Mouse (Mus musculus) megakaryocyte-erythroid progenitor cell, adult 5-6 weeks (primary cell): Measurements from ENCODE around the gene Pdzd3. TPM values are rescaled to one million over a fixed set of nuclear protein-coding genes. Genes with fewer than 3 reads are reported as not detected.

Experiments used
- ATAC-seq: replicated peaks from 2 replicates; pipeline ENCODE4 v1.8.0; 2016; ENCODE audit warnings: mild to moderate bottlenecking, inconsistent platforms; ENCODE audit not compliant: severe bottlenecking, poor library complexity, low FRiP score, low TSS enrichment
- total RNA-seq, 2 experiments: library from RNA; stranded (forward) in 1 of 2; stranded (reverse) in 1 of 2; fragments of 200-1000, 215-1000 nt in 1 of 2; fragments of >200 nt in 1 of 2; fragmentation: Nextera tagmentation in 1 of 2; gene quantifications; 2 replicates each; pipeline ENCODE4 v1.2.3; 2014 to 2017

Pdzd3 gene
- total RNA-seq, 2 experiments from 2014 or later: not detected

DNA sequence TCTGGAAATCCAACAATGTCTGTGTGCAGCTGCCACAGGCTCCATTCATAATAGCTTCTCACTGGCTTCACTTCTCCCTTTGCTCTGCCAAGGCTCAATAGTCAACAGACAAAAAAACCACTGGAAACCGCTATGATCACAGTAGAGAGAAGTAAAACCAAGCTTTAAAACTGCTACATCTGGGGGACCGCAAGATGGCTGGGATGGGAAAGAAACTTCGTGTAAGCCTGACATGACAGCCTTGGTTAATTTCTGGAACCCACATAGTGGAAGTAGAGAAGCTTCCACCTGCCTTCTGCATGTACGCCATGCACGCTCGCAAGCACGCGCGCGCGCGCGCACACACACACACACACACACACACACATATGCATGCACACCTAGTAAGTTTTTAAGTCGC, 37.7 kb downstream of the Pdzd3 start:
- ATAC-seq: no peak

DNA sequence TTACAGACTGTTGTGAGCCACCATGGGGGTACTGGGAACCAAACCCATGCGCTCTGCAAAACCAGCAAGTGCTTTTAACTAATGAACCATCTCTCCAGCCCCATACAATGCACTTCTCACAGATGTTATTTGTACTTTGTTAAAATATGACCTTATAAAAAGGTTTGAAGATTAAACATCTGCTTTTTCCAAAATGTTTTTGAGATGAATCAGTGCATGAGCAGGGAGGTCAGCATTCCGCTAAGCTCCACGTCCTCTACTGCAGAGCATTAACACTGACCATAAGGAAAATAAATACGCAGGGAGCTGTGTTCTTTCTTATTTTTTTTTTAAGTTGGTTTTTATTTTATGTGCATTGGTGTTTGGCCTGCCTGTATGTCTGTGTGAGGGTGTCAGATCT, 38.9 kb downstream of the Pdzd3 start:
- ATAC-seq: no peak

DNA sequence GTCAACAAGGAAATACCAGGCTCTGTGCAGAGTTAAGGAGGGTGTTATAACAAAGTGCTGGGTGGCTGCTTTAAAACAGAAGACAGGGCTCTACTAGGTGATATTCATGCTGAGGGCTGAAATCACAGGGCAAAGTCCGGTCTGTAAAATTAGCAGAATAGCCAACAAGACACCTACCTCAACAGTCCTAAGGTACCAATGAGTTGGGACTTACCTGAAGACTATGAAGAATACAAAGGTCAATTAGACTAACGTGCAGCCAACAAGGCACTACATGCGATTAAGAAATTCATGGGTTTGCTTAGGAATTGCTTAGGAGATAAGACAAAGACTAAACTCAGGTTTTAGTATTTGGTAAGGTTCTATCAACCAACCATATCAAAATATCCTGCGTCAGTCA, 41.9 kb downstream of the Pdzd3 start:
- ATAC-seq: no peak

DNA sequence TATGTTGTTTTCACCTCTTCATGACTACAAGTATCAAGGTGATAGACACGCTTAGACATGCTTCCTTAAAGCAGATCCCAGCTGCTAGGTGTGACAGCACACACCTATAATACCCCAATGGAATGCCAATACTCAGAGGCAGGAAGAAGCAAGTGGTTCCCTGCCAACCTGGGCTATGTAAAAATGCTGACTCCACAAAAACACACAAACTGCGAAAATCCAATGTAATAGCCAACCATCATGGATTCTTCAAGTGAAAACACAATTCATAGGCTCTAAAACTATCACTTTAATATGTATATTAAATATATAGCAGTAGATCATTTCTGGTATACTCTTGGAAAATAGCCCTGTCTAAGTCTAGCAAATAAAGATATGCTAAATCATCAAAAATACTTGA, 43.4 kb downstream of the Pdzd3 start:
- ATAC-seq: no peak

DNA sequence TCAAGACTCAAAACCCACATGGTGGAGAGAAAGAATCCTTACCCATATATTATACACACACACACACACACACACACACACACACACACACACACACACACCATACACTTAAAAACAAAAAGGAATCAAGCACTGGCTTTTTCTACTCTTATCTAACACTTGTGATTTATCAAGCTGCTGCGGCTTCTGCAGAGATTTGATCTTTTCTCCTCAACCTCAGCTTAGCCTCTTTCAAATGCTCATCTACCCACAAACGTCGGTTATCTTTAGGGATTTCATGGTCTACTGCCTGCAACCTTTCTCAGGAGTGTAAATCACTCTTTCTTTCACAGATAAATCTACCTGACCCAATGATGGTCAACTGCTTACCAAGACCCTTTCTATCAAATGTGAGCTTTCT, 50.8 kb downstream of the Pdzd3 start:
- no peak for ATAC-seq

DNA sequence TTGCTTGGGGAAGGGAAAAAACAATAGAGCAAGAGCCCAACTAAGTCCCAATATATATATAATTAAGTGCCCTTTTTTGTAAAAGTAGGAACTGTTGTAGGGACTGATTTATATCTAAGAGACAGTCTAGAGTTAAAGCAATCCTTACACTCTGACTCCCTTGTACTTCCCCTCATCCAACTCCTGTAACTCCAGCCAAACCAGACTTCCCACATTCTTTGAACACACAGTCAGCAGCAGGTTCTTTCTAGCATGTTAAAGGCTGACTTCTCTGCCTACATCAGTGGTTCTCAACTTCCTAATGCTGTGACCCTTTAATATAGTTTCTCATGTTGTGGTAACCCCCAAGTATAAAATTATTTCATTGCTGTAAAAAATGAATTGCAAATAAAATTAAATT, 51.7 kb downstream of the Pdzd3 start:
- no peak for ATAC-seq

DNA sequence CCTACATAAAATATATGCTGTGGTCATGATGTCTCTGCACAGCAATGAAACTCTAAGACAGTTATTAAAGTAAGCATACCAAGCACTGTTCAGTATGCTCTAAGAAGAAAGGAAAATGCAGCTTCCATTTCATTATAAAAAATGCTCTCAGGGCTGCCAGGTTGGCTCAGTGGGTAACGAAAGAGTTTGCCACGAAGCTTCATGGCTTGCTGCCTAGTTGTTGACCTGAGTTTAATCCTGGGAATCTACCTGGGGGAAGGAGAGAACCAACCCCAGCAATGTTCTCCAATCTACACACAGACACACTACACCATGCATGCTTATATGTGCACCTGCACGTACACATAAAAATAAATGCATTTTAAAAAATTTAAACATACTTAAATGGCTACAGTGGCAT, 52.1 kb downstream of the Pdzd3 start:
- no peak for ATAC-seq

Other genes with a start within 250 kb of the Pdzd3 start
- 2.5 and 20.4 TPM in 2 replicates for gene Thy1, start 208.1 kb downstream of the Pdzd3 start, total RNA-seq (2014; fragmentation: Nextera tagmentation)
- 3.5 TPM in 1 of 2 replicates, not detected in the other for gene Thy1, start 208.1 kb downstream of the Pdzd3 start, total RNA-seq (2017)
- gene Usp2, start 184.4 kb downstream of the Pdzd3 start, total RNA-seq (2014; fragmentation: Nextera tagmentation): 0.35 and 2.1 TPM in 2 replicates
- gene Usp2, start 184.4 kb downstream of the Pdzd3 start, total RNA-seq (2017): 0.15 and 1.8 TPM in 2 replicates
- gene Mfrp, start 149.7 kb downstream of the Pdzd3 start, total RNA-seq (2014; fragmentation: Nextera tagmentation): 0.30 TPM in 1 of 2 replicates, not detected in the other
- gene Mfrp, start 149.7 kb downstream of the Pdzd3 start, total RNA-seq (2017): not detected in 2 replicates
- not detected in 2 replicates for gene C1qtnf5, start 144.2 kb downstream of the Pdzd3 start, total RNA-seq (2014; fragmentation: Nextera tagmentation)
- not detected in 2 replicates for gene C1qtnf5, start 144.2 kb downstream of the Pdzd3 start, total RNA-seq (2017)
- gene Gm49380, start 138.0 kb downstream of the Pdzd3 start, total RNA-seq (2014; fragmentation: Nextera tagmentation): not detected in 2 replicates
- not detected in 2 replicates for gene Gm49380, start 138.0 kb downstream of the Pdzd3 start, total RNA-seq (2017)
- gene Rnf26, start 138.0 kb downstream of the Pdzd3 start, total RNA-seq (2014; fragmentation: Nextera tagmentation): 46.0 and 52.5 TPM in 2 replicates
- 13.5 and 20.9 TPM in 2 replicates for gene Rnf26, start 138.0 kb downstream of the Pdzd3 start, total RNA-seq (2017)
- not detected in 2 replicates for gene Mcam, start 117.0 kb downstream of the Pdzd3 start, total RNA-seq (2014; fragmentation: Nextera tagmentation)
- 0.09 TPM in 1 of 2 replicates, not detected in the other for gene Mcam, start 117.0 kb downstream of the Pdzd3 start, total RNA-seq (2017)
- gene Cbl, start 17.4 kb downstream of the Pdzd3 start, total RNA-seq (2014; fragmentation: Nextera tagmentation): 36.5 and 38.8 TPM in 2 replicates
- 8.4 and 39.5 TPM in 2 replicates for gene Cbl, start 17.4 kb downstream of the Pdzd3 start, total RNA-seq (2017)
- not detected in 2 replicates for gene Ccdc153, start 10.8 kb downstream of the Pdzd3 start, total RNA-seq (2014; fragmentation: Nextera tagmentation)
- not detected in 2 replicates for gene Ccdc153, start 10.8 kb downstream of the Pdzd3 start, total RNA-seq (2017)
- 1.3 and 1.8 TPM in 2 replicates for gene Nlrx1, start 17.1 kb upstream of the Pdzd3 start, total RNA-seq (2014; fragmentation: Nextera tagmentation)
- gene Nlrx1, start 17.1 kb upstream of the Pdzd3 start, total RNA-seq (2017): 0.80 and 3.1 TPM in 2 replicates
- 82.3 and 111 TPM in 2 replicates for gene Abcg4, start 37.1 kb upstream of the Pdzd3 start, total RNA-seq (2014; fragmentation: Nextera tagmentation)
- gene Abcg4, start 37.1 kb upstream of the Pdzd3 start, total RNA-seq (2017): 13.4 TPM in 2 replicates
- gene Hinfp, start 54.2 kb upstream of the Pdzd3 start, total RNA-seq (2014; fragmentation: Nextera tagmentation): 25.3 and 43.7 TPM in 2 replicates
- gene Hinfp, start 54.2 kb upstream of the Pdzd3 start, total RNA-seq (2017): 11.3 and 16.2 TPM in 2 replicates
- 11.4 and 15.1 TPM in 2 replicates for gene C2cd2l, start 68.8 kb upstream of the Pdzd3 start, total RNA-seq (2014; fragmentation: Nextera tagmentation)
- gene C2cd2l, start 68.8 kb upstream of the Pdzd3 start, total RNA-seq (2017): 4.0 and 6.9 TPM in 2 replicates
- gene Dpagt1, start 74.5 kb upstream of the Pdzd3 start, total RNA-seq (2014; fragmentation: Nextera tagmentation): 31.0 and 35.5 TPM in 2 replicates
- gene Dpagt1, start 74.5 kb upstream of the Pdzd3 start, total RNA-seq (2017): 7.9 and 10.1 TPM in 2 replicates
- gene H2afx, start 83.2 kb upstream of the Pdzd3 start, total RNA-seq (2014; fragmentation: Nextera tagmentation): 89.4 and 90.9 TPM in 2 replicates
- gene H2afx, start 83.2 kb upstream of the Pdzd3 start, total RNA-seq (2017): 133 and 205 TPM in 2 replicates
- gene Hmbs, start 92.8 kb upstream of the Pdzd3 start, total RNA-seq (2014; fragmentation: Nextera tagmentation): 498 and 537 TPM in 2 replicates
- 135 and 240 TPM in 2 replicates for gene Hmbs, start 92.8 kb upstream of the Pdzd3 start, total RNA-seq (2017)
- 16.4 and 24.5 TPM in 2 replicates for gene Vps11, start 110.2 kb upstream of the Pdzd3 start, total RNA-seq (2014; fragmentation: Nextera tagmentation)
- 12.8 and 15.3 TPM in 2 replicates for gene Vps11, start 110.2 kb upstream of the Pdzd3 start, total RNA-seq (2017)
- 45.1 and 45.6 TPM in 2 replicates for gene Hyou1, start 128.0 kb upstream of the Pdzd3 start, total RNA-seq (2014; fragmentation: Nextera tagmentation)
- gene Hyou1, start 128.0 kb upstream of the Pdzd3 start, total RNA-seq (2017): 56.5 and 77.5 TPM in 2 replicates
- gene Slc37a4, start 145.4 kb upstream of the Pdzd3 start, total RNA-seq (2014; fragmentation: Nextera tagmentation): 20.5 and 32.2 TPM in 2 replicates
- 11.4 and 43.0 TPM in 2 replicates for gene Slc37a4, start 145.4 kb upstream of the Pdzd3 start, total RNA-seq (2017)
- gene Rps25, start 155.7 kb upstream of the Pdzd3 start, total RNA-seq (2014; fragmentation: Nextera tagmentation): 4,337 and 4,372 TPM in 2 replicates
- gene Rps25, start 155.7 kb upstream of the Pdzd3 start, total RNA-seq (2017): 1,747 and 2,464 TPM in 2 replicates
- gene Trappc4, start 156.1 kb upstream of the Pdzd3 start, total RNA-seq (2014; fragmentation: Nextera tagmentation): 71.6 and 116 TPM in 2 replicates
- 28.4 and 36.8 TPM in 2 replicates for gene Trappc4, start 156.1 kb upstream of the Pdzd3 start, total RNA-seq (2017)
- 51.4 and 56.1 TPM in 2 replicates for gene Ccdc84, start 167.1 kb upstream of the Pdzd3 start, total RNA-seq (2014; fragmentation: Nextera tagmentation)
- gene Ccdc84, start 167.1 kb upstream of the Pdzd3 start, total RNA-seq (2017): 18.9 and 19.3 TPM in 2 replicates
- not detected in 2 replicates for gene Foxr1, start 189.7 kb upstream of the Pdzd3 start, total RNA-seq (2014; fragmentation: Nextera tagmentation)
- not detected in 2 replicates for gene Foxr1, start 189.7 kb upstream of the Pdzd3 start, total RNA-seq (2017)
- not detected in 2 replicates for gene Upk2, start 203.5 kb upstream of the Pdzd3 start, total RNA-seq (2014; fragmentation: Nextera tagmentation)
- gene Upk2, start 203.5 kb upstream of the Pdzd3 start, total RNA-seq (2017): not detected in 2 replicates
- 4.8 and 5.5 TPM in 2 replicates for gene Bcl9l, start 231.4 kb upstream of the Pdzd3 start, total RNA-seq (2014; fragmentation: Nextera tagmentation)
- gene Bcl9l, start 231.4 kb upstream of the Pdzd3 start, total RNA-seq (2017): 0.52 and 3.7 TPM in 2 replicates